Mouse (Mus musculus): ENCODE results near the gene Nxnl2.

- TF ChIP-seq GATA1 (IDR thresholded peaks at IDR 0.05; ENCODE audit: low read length) = no peak
- no peak for TF ChIP-seq TAL1 (IDR thresholded peaks at IDR 0.05; ENCODE audit: low read length)
Observed at GRCm38 (mm10) chr13:51193893-51194292, 23.1 kb downstream of the Nxnl2 start.
